Comparison of ENCODE assay signal across 9 mouse cellular contexts in genomic region chr8:114707538-114708138, GRCm38 (mm10).
DNase-seq lines count a peak whose midpoint lies in the region; ATAC-seq and TF ChIP-seq lines count a peak whose summit lies in the region.
"Had no signal": no experiment of that assay in that cellular context is flagged by ENCODE, and none has a peak within 500 bp of the region (broad histone marks: within the 10 kb centered on the region; RNA-seq: fewer than 3 reads in every experiment).

No protein-coding gene starts in this region.

- no peak overlapping the region for H3K4me3 ChIP-seq in hindbrain, embryonic 15.5 days
- no peak overlapping the region for H3K4me3 ChIP-seq in hindbrain, postnatal 0 days (ENCODE audit: low read length)
- H3K4me3 ChIP-seq in brown adipose tissue, adult 24 weeks (ENCODE audit: insufficient read depth, low read depth, low read length): peak overlapping the region; percentile 47
- H3K4me3 ChIP-seq in intestine, embryonic 15.5 days (replicated peaks): no peak overlapping the region
- no peak overlapping the region for H3K4me3 ChIP-seq in heart, embryonic 10.5 days
- H3K4me3 ChIP-seq: embryonic facial prominence, embryonic 12.5 days; left cerebral cortex, adult 2 months had no signal

- no peak for ATAC-seq in hindbrain, embryonic 15.5 days (ENCODE audit: low FRiP score, low read depth)
- ATAC-seq in hindbrain, postnatal 0 days: no peak
- ATAC-seq in intestine, embryonic 15.5 days: no peak

- TF ChIP-seq CTCF in hindbrain, postnatal 0 days (IDR thresholded peaks at IDR 0.05; ENCODE audit: low read depth): no peak

- DNase-seq in hindbrain, postnatal 0 days (ENCODE audit: low spot score): no peak
- peak; percentile 57 for DNase-seq in neural tube, embryonic 10.5 days (ENCODE audit: extremely low spot score, low spot score)
- DNase-seq in layer of hippocampus, adult 9-11 months: no peak
- DNase-seq in heart, embryonic 10.5 days (ENCODE audit: low spot score): no peak

- H3K4me1 ChIP-seq in hindbrain, embryonic 15.5 days (replicated peaks): peaks cover 10% of the 10 kb centered on the region; the same call in 1 of the 2 replicates
- H3K4me1 ChIP-seq in hindbrain, postnatal 0 days (ENCODE audit: insufficient read depth, low read length): no peaks in the 10 kb centered on the region
- H3K4me1 ChIP-seq in brown adipose tissue, adult 24 weeks (ENCODE audit: control insufficient read depth, insufficient read depth, insufficient read length, low read length): no peaks in the 10 kb centered on the region
- peaks cover 4% of the 10 kb centered on the region; the same call in 1 of the 2 replicates for H3K4me1 ChIP-seq in intestine, embryonic 15.5 days (replicated peaks)
- H3K4me1 ChIP-seq in heart, embryonic 10.5 days: peaks cover 6% of the 10 kb centered on the region; the same call in 1 of the 2 replicates

- no peaks in the 10 kb centered on the region for H3K9me3 ChIP-seq in hindbrain, embryonic 15.5 days
- no peaks in the 10 kb centered on the region for H3K9me3 ChIP-seq in hindbrain, postnatal 0 days (ENCODE audit: low read length)
- H3K9me3 ChIP-seq in intestine, embryonic 15.5 days: no peaks in the 10 kb centered on the region
- H3K9me3 ChIP-seq in heart, embryonic 10.5 days: no peaks in the 10 kb centered on the region
- H3K9me3 ChIP-seq: embryonic facial prominence, embryonic 12.5 days had no signal

- H3K4me2 ChIP-seq in hindbrain, embryonic 15.5 days: no peak overlapping the region
- H3K4me2 ChIP-seq in hindbrain, postnatal 0 days (ENCODE audit: low read depth, low read length): no peak overlapping the region
- peak overlapping the region; percentile 36 for H3K4me2 ChIP-seq in intestine, embryonic 15.5 days (replicated peaks)
- H3K4me2 ChIP-seq: embryonic facial prominence, embryonic 12.5 days had no signal

- WGBS in hindbrain, embryonic 15.5 days: 48% methylated on average over 15 of the region's 15 CpGs
- WGBS in hindbrain, postnatal 0 days: 65% methylated on average over 15 of the region's 15 CpGs
- 28% methylated on average over 15 of the region's 15 CpGs for WGBS in intestine, embryonic 15.5 days
- WGBS in heart, embryonic 10.5 days: 75% methylated on average over 15 of the region's 15 CpGs

- no peaks in the 10 kb centered on the region for H3K36me3 ChIP-seq in hindbrain, embryonic 15.5 days
- H3K36me3 ChIP-seq in hindbrain, postnatal 0 days (ENCODE audit: insufficient read depth, low read length): no peaks in the 10 kb centered on the region
- no peaks in the 10 kb centered on the region for H3K36me3 ChIP-seq in intestine, embryonic 15.5 days
- no peaks in the 10 kb centered on the region for H3K36me3 ChIP-seq in heart, embryonic 10.5 days
- H3K36me3 ChIP-seq: embryonic facial prominence, embryonic 12.5 days had no signal

- no peaks in the 10 kb centered on the region for H3K27me3 ChIP-seq in hindbrain, embryonic 15.5 days
- H3K27me3 ChIP-seq in hindbrain, postnatal 0 days (ENCODE audit: insufficient read depth, low read length): no peaks in the 10 kb centered on the region
- no peaks in the 10 kb centered on the region for H3K27me3 ChIP-seq in intestine, embryonic 15.5 days (replicated peaks)
- no peaks in the 10 kb centered on the region for H3K27me3 ChIP-seq in heart, embryonic 10.5 days (ENCODE audit: insufficient read depth, poor library complexity, severe bottlenecking)
- H3K27me3 ChIP-seq: embryonic facial prominence, embryonic 12.5 days had no signal

- no peak overlapping the region for H3K9ac ChIP-seq in hindbrain, embryonic 15.5 days
- no peak overlapping the region for H3K9ac ChIP-seq in hindbrain, postnatal 0 days (replicated peaks; ENCODE audit: low read length)
- no peak overlapping the region for H3K9ac ChIP-seq in intestine, embryonic 15.5 days
- H3K9ac ChIP-seq: embryonic facial prominence, embryonic 12.5 days had no signal

- peak overlapping the region; percentile 47; the same call in 1 of the 2 replicates for H3K27ac ChIP-seq in hindbrain, embryonic 15.5 days (replicated peaks)
- H3K27ac ChIP-seq in hindbrain, postnatal 0 days: no peak overlapping the region
- peak overlapping the region; percentile 70; the same call in 1 of the 2 replicates for H3K27ac ChIP-seq in brown adipose tissue, adult 24 weeks (replicated peaks; ENCODE audit: low read depth, low read length)
- no peak overlapping the region for H3K27ac ChIP-seq in intestine, embryonic 15.5 days
- no peak overlapping the region for H3K27ac ChIP-seq in heart, embryonic 10.5 days
- H3K27ac ChIP-seq: embryonic facial prominence, embryonic 12.5 days; left cerebral cortex, adult 2 months had no signal

Comparison
In these comparisons a context has a peak if more than half of its experiments do, and no peak if none do; other contexts are left out.
1. H3K27ac ChIP-seq: peak in hindbrain, embryonic 15.5 days (single experiment) and brown adipose tissue, adult 24 weeks (single experiment); none in hindbrain, postnatal 0 days (single experiment), intestine, embryonic 15.5 days (single experiment) and heart, embryonic 10.5 days (single experiment).